Mouse (Mus musculus) intestine, postnatal 0 days (tissue): ENCODE results near the gene Ergic3. TPM values are rescaled to one million over a fixed set of nuclear protein-coding genes. Genes with fewer than 3 reads are reported as not detected.

Experiments
- ATAC-seq: fragments of 200-750 bp; cut with Nextera tagmentation; 2 replicates; pipeline ENCODE4 v1.8.0; 2017; ENCODE audit warnings: mild to moderate bottlenecking, moderate TSS enrichment, moderate library complexity
- H3K27ac ChIP-seq: fragments of 300-500 bp; sonication (generic); 2 replicates; pipeline ENCODE4 v1.5.1; 2014; ENCODE audit warnings: mild to moderate bottlenecking, low read depth, low read length, moderate library complexity
- H3K27me3 ChIP-seq: fragments of 300-500 bp; sonication (generic); replicated peaks from 2 replicates; pipeline ENCODE4 v1.6.1; 2014; ENCODE audit warnings: low read length, mixed read lengths; ENCODE audit not compliant: control insufficient read depth, insufficient read depth
- H3K36me3 ChIP-seq: fragments of 300-500 bp; sonication (generic); 2 replicates; pipeline ENCODE4 v1.6.1; 2014; ENCODE audit warnings: mild to moderate bottlenecking, moderate library complexity; ENCODE audit not compliant: control insufficient read depth, insufficient read depth
- H3K4me1 ChIP-seq: fragments of 300-500 bp; sonication (generic); replicated peaks from 2 replicates; pipeline ENCODE4 v1.6.1; 2014; ENCODE audit warnings: antibody characterized with exemption, low read length, mixed read lengths; ENCODE audit not compliant: control insufficient read depth, insufficient read depth
- H3K4me2 ChIP-seq: fragments of 300-500 bp; sonication (generic); replicated peaks from 2 replicates; pipeline ENCODE4 v1.6.1; 2014; ENCODE audit warnings: low read depth, mild to moderate bottlenecking, moderate library complexity
- H3K4me3 ChIP-seq: fragments of 300-500 bp; sonication (generic); 2 replicates; pipeline ENCODE4 v1.5.1; 2014; ENCODE audit warnings: low read depth, low read length
- H3K9ac ChIP-seq: fragments of 300-500 bp; sonication (generic); 2 replicates; pipeline ENCODE4 v1.6.1; 2014; ENCODE audit warnings: mild to moderate bottlenecking, low read depth, low read length
- H3K9me3 ChIP-seq: fragments of 300-500 bp; sonication (generic); 2 replicates; pipeline ENCODE4 v1.6.1; 2016; ENCODE audit warnings: mixed run types; ENCODE audit not compliant: control insufficient read depth
- CTCF ChIP-seq: sonication (generic); IDR thresholded peaks from 2 replicates; pipeline ENCODE4 v1.5.1; 2016; ENCODE audit warnings: low read depth, mild to moderate bottlenecking, control low read depth, antibody characterized with exemption, moderate library complexity
- WGBS: fragments of 180-500 bp; shearing (Covaris S2); extraction: QIAGEN DNeasy Blood & Tissue Kit; methylation state at CpG from one replicate; pipeline ENCODE4 v1.1.7; 2014; 5-methylcytosine and 5-hydroxymethylcytosine counted together
- polyA plus RNA-seq: library from polyadenylated mRNA; unstranded; fragments of >200 nt; fragmentation: Nextera tagmentation; extraction: Ambion mirVana; gene quantifications from 2 replicates; pipeline ENCODE4 v1.2.1, GENCODE M21; 2015

Ergic3 gene
- polyA plus RNA-seq, 1 experiment from 2014 or later: 227 TPM

DNA sequence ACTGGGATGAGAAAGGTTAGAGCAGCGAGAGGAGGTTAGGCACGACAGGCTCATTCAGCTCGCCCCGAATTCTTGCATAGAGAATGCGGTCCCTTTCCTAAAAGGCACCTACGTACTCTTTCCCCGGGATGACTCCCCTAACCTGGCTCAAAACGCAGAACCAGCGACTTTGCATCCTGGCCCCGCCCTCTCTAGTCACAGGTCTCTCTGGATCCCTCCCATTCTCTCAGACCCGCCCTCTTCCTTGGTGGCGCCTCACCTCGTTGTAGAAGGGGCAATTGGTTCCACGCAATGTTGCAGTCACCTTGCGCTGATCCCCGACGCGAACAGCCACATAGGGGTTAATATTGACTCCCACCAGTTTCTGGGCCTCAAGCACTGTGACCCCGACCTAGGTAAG, 40.1 kb downstream of the Ergic3 start:
- Histone ChIP-seq H3K4me1 (no peaks in the 10 kb centered on the region), H3K27ac (no peak overlapping the region), H3K9me3 (no peaks in the 10 kb centered on the region), H3K36me3 (no peaks in the 10 kb centered on the region), H3K27me3 (no peaks in the 10 kb centered on the region; the same call in 1 of the 2 replicates), H3K9ac (no peak overlapping the region), H3K4me2 (peak overlapping the region; percentile 63), H3K4me3 (peak overlapping the region; percentile 16; the same call in 1 of the 2 replicates)
- peak; percentile 33; the same call in 1 of the 2 replicates for ATAC-seq
- WGBS: 6% methylated on average over 19 of the region's 19 CpGs
- no peak for TF ChIP-seq CTCF

DNA sequence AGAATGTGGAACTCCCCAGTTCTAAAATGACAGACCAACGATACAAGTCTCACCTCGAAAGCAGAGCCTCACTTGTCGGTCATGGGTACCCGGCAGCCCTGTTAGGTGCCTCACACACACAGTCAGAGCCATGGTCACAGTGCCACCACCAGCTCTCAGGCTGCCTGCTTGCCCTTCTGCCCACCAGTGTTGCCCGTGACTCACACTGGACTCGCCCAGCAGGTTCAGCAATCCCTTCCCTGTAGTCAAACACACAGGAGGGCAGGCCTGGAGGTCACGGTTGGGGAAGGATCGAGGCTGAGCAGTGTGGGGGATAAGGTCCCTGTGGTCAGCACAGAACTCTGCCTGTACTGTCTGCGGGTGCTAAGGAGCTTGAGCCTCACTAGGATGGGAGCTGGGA, 45.0 kb downstream of the Ergic3 start, which contains the start of gene Fer1l4:
Gene Fer1l4 (minus strand): TSS at position 132 of the 400 bp plus-strand sequence.
- no peak for TF ChIP-seq CTCF
- H3K4me1 ChIP-seq: no peaks in the 10 kb centered on the region
- ATAC-seq: no peak
- H3K27me3 ChIP-seq: no peaks in the 10 kb centered on the region
- H3K9ac ChIP-seq: no peak within 1 kb of the TSS
- no peaks in the 10 kb centered on the region for H3K36me3 ChIP-seq
- WGBS: 64% methylated on average over 9 of the region's 9 CpGs
- H3K4me2 ChIP-seq: no peak within 1 kb of the TSS
- H3K4me3 ChIP-seq: no peak within 1 kb of the TSS
- H3K9me3 ChIP-seq: no peaks in the 10 kb centered on the region
- no peak within 1 kb of the TSS for H3K27ac ChIP-seq

DNA sequence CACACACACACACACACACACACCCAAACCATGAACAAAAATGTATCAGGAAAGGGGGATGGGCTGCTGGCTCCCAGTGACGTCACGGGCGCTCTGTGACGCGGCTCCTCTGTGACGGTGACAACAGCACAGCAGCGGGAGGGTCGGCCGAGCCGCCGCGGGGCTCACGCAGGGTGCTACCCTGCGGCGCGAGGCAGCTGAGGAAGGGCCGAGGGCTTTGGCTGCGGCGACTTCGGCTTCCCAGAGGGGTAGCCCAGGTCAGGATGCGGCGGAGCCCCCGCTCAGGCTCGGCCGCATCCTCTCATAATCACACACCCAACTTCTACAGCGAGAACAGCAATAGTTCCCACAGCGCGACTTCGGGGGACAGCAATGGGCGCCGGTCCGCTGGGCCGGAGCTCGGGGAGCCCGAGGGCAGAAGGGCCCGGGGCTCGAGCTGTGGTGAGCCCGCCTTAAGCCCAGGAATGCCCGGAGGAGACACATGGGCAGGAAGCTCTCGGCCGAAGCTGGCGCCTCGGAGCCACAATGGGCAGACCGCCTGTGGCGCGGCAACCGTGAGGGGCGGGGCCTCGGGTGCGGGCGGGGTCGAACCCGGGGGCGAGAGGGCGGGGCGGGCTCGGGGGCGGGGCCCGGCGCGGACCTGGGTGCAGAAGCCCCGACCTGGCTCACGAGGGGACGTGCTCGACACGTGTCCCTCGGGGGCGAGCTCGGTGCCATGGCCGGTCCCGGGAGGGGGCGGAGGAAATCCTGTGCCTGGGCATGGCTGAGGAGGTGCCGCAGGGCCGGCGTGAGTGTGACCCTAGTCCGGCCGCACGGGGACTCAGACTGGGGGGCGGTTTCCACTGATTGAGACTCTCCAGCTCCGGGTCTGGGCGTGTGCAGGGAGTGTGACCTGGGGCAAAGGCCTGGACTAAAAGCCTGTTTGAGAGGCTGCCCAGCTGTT, 57.5 kb downstream of the Ergic3 start, which contains the start of gene Spag4:
Gene Spag4 (plus strand): TSS at position 77 of the 943 bp plus-strand sequence.
- no peak for TF ChIP-seq CTCF
- under 1% methylated on average over 75 of the region's 81 CpGs for WGBS
- Histone ChIP-seq H3K36me3 (peaks cover 6% of the 10 kb centered on the region; the same call in 1 of the 2 replicates), H3K4me3 (peak within 1 kb of the TSS; percentile 65), H3K4me2 (peak within 1 kb of the TSS; percentile 99), H3K9me3 (no peaks in the 10 kb centered on the region), H3K4me1 (no peaks in the 10 kb centered on the region; the same call in 1 of the 2 replicates), H3K27me3 (no peaks in the 10 kb centered on the region), H3K9ac (peak within 1 kb of the TSS; percentile 50), H3K27ac (peak within 1 kb of the TSS; percentile 31; the same call in 1 of the 2 replicates)
- ATAC-seq: peak; percentile 69

DNA sequence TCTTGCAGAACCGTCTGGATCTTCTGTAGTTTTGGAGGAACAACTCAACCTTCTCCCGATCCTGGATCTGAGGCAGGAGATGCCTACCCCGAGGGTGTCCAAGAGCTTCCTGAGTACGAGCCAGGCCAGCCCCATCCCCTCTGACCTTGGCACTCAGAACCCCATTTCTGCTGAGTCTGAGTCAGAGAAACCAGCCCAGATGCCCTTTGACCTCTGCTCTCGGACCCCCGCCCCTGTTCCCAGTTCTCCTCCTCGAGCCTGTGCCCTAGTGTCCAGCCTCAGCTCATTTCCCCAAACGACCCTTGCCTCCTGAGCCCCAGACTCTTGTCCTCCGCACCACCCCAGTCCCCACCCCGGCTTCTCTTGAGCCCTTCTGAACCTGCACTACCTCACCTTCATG, 58.3 kb downstream of the Ergic3 start:
- Histone ChIP-seq H3K4me3 (peak overlapping the region; percentile 65), H3K27me3 (no peaks in the 10 kb centered on the region), H3K9ac (0 out of 2 replicates have a peak overlapping the region, but pooled peaks have one; percentile 50), H3K9me3 (no peaks in the 10 kb centered on the region), H3K4me2 (peak overlapping the region; percentile 99), H3K27ac (no peak overlapping the region), H3K4me1 (no peaks in the 10 kb centered on the region; the same call in 1 of the 2 replicates), H3K36me3 (peaks cover 13% of the 10 kb centered on the region; the same call in 1 of the 2 replicates)
- TF ChIP-seq CTCF: no peak
- ATAC-seq: 0 out of 2 replicates have a peak, but pooled peaks have one; percentile 11
- 31% methylated on average over 10 of the region's 10 CpGs for WGBS

Other genes starting within 250 kb of the Ergic3 start
- gene Mmp24, start 232.7 kb upstream of the Ergic3 start, polyA plus RNA-seq: 0.17 and 0.22 TPM in 2 replicates
- gene BC029722, start 188.6 kb upstream of the Ergic3 start, polyA plus RNA-seq: 40.0 and 42.3 TPM in 2 replicates
- gene Eif6, start 181.1 kb upstream of the Ergic3 start, polyA plus RNA-seq: 318 and 321 TPM in 2 replicates
- 0.31 and 0.37 TPM in 2 replicates for gene Fam83c, start 173.2 kb upstream of the Ergic3 start, polyA plus RNA-seq
- gene Uqcc1, start 77.7 kb upstream of the Ergic3 start, polyA plus RNA-seq: 39.5 and 40.4 TPM in 2 replicates
- not detected in 2 replicates for gene Gm15557, start 67.3 kb upstream of the Ergic3 start, polyA plus RNA-seq
- 0.26 and 1.0 TPM in 2 replicates for gene Gdf5, start 62.7 kb upstream of the Ergic3 start, polyA plus RNA-seq
- gene Cep250, start 51.6 kb upstream of the Ergic3 start, polyA plus RNA-seq: 4.0 and 5.9 TPM in 2 replicates
- 0.59 and 1.5 TPM in 2 replicates for gene 6430550D23Rik, start 68 bp upstream of the Ergic3 start, polyA plus RNA-seq
- 0.10 and 0.18 TPM in 2 replicates for gene Fer1l4, start 44.9 kb downstream of the Ergic3 start, polyA plus RNA-seq
- 0.21 and 0.69 TPM in 2 replicates for gene Spag4, start 57.1 kb downstream of the Ergic3 start, polyA plus RNA-seq
- 17.3 and 19.0 TPM in 2 replicates for gene Cpne1, start 103.9 kb downstream of the Ergic3 start, polyA plus RNA-seq
- 8.6 and 9.3 TPM in 2 replicates for gene Rbm12, start 103.9 kb downstream of the Ergic3 start, polyA plus RNA-seq
- gene Gm28036, start 119.0 kb downstream of the Ergic3 start, polyA plus RNA-seq: 1.5 TPM in 2 replicates
- gene Romo1, start 136.0 kb downstream of the Ergic3 start, polyA plus RNA-seq: 424 and 433 TPM in 2 replicates
- gene Nfs1, start 136.1 kb downstream of the Ergic3 start, polyA plus RNA-seq: 41.1 and 44.8 TPM in 2 replicates
- gene Rbm39, start 172.2 kb downstream of the Ergic3 start, polyA plus RNA-seq: 326 and 348 TPM in 2 replicates
- gene Phf20, start 188.4 kb downstream of the Ergic3 start, polyA plus RNA-seq: 20.9 and 24.2 TPM in 2 replicates